Mouse (Mus musculus) liver, embryonic 11.5 days (tissue): ENCODE measurements around the gene Gm3409. TPM values are rescaled to one million over a fixed set of nuclear protein-coding genes. Genes with fewer than 3 reads are reported as not detected.
"Not testable (repeated sequence)": the region's sequence is repeated elsewhere in the genome, so short reads cannot be mapped to it uniquely, and the experiment has no call there.

Source experiments
- ATAC-seq: fragments of 200-750 bp; cut with Nextera tagmentation; replicated peaks from 2 replicates; pipeline ENCODE4 v1.8.0; 2017; ENCODE audit warnings: moderate number of reproducible peaks, mild to moderate bottlenecking, moderate TSS enrichment, moderate library complexity; ENCODE audit not compliant: low FRiP score
- DNase-seq: peaks from one replicate; pipeline ENCODE4 v3.0.0-alpha.2; 2017; ENCODE audit warnings: low spot score
- H3K27ac ChIP-seq: fragments of 300-500 bp; sonication (generic); 2 replicates; pipeline ENCODE4 v1.5.1; 2014; ENCODE audit warnings: mild to moderate bottlenecking, low read depth, low read length, control low read depth
- H3K27me3 ChIP-seq: fragments of 300-500 bp; sonication (generic); replicated peaks from 2 replicates; pipeline ENCODE4 v1.6.1; 2014; ENCODE audit warnings: low read length, mixed read lengths; ENCODE audit not compliant: control insufficient read depth, insufficient read depth
- H3K36me3 ChIP-seq: fragments of 300-500 bp; sonication (generic); 2 replicates; pipeline ENCODE4 v1.6.1; 2014; ENCODE audit warnings: mild to moderate bottlenecking, low read length, moderate library complexity, mixed read lengths; ENCODE audit not compliant: control insufficient read depth, insufficient read depth
- H3K4me1 ChIP-seq: fragments of 300-500 bp; sonication (generic); replicated peaks from 2 replicates; pipeline ENCODE4 v1.6.1; 2014; ENCODE audit warnings: low read length, mixed read lengths; ENCODE audit not compliant: control insufficient read depth, insufficient read depth
- H3K4me2 ChIP-seq: fragments of 300-500 bp; sonication (generic); 2 replicates; pipeline ENCODE4 v1.6.1; 2014; ENCODE audit warnings: mild to moderate bottlenecking, control low read depth, moderate library complexity
- H3K4me3 ChIP-seq: fragments of 300-500 bp; sonication (generic); 2 replicates; pipeline ENCODE4 v1.5.1; 2014; ENCODE audit warnings: low read depth, low read length, control low read depth
- H3K9ac ChIP-seq: fragments of 300-500 bp; sonication (generic); 2 replicates; pipeline ENCODE4 v1.6.1; 2014; ENCODE audit warnings: low read depth, low read length, control low read depth
- H3K9me3 ChIP-seq: fragments of 300-500 bp; sonication (generic); 2 replicates; pipeline ENCODE4 v1.6.1; 2016; ENCODE audit warnings: low read length, inconsistent platforms, mixed read lengths; ENCODE audit not compliant: control insufficient read depth
- WGBS: fragments of 180-500 bp; shearing (Covaris S2); extraction: QIAGEN DNeasy Blood & Tissue Kit; methylation state at CpG from one replicate; pipeline ENCODE4 v1.1.7; 2014; 5-methylcytosine and 5-hydroxymethylcytosine counted together
- polyA plus RNA-seq: library from polyadenylated mRNA; unstranded; fragments of >200 nt; fragmentation: Nextera tagmentation; extraction: Ambion mirVana; gene quantifications from 2 replicates; pipeline ENCODE4 v1.2.1, GENCODE M21; 2014

Gm3409 gene
- not detected in 2 replicates for polyA plus RNA-seq

GRCm38 (mm10) chr5:146537347-146537746 is at the start of gene Gm3409:
Gene Gm3409 (plus strand): TSS chr5:146537647.
- H3K36me3 ChIP-seq, H3K4me1 ChIP-seq, DNase-seq, H3K4me3 ChIP-seq, H3K27me3 ChIP-seq, H3K27ac ChIP-seq, ATAC-seq, H3K9me3 ChIP-seq, H3K9ac ChIP-seq, H3K4me2 ChIP-seq: not testable (repeated sequence)
- WGBS, result no CpG with 5 or more reads among the region's 3 CpGs

- not testable (repeated sequence) for H3K9me3 ChIP-seq, ATAC-seq, H3K4me2 ChIP-seq, H3K27me3 ChIP-seq, H3K4me1 ChIP-seq, H3K36me3 ChIP-seq, H3K4me3 ChIP-seq, H3K9ac ChIP-seq, H3K27ac ChIP-seq, DNase-seq
- 6% methylated on average over 3 of the region's 4 CpGs for WGBS
These were observed 48.5 kb upstream of the Gm3409 start for GRCm38 (mm10) chr5:146488959-146489358.

GRCm38 (mm10) chr5:146491063-146491462 is 46.4 kb upstream of the Gm3409 start, which contains the start of gene Gm6370:
Gene Gm6370 (plus strand): TSS chr5:146491363.
- H3K36me3 ChIP-seq, H3K9me3 ChIP-seq, H3K4me3 ChIP-seq, H3K27me3 ChIP-seq, DNase-seq, H3K27ac ChIP-seq, H3K9ac ChIP-seq, ATAC-seq, H3K4me1 ChIP-seq, H3K4me2 ChIP-seq: not testable (repeated sequence)
- WGBS, result no CpG with 5 or more reads among the region's 5 CpGs

GRCm38 (mm10) chr5:146502099-146502498 is 35.3 kb upstream of the Gm3409 start, which contains the start of gene 4930449I24Rik:
Gene 4930449I24Rik (plus strand): TSS chr5:146502399.
- not testable (repeated sequence) for H3K9me3 ChIP-seq, H3K4me2 ChIP-seq, H3K4me1 ChIP-seq, DNase-seq, H3K36me3 ChIP-seq, H3K9ac ChIP-seq, H3K27me3 ChIP-seq, ATAC-seq, H3K4me3 ChIP-seq, H3K27ac ChIP-seq
- WGBS, result no CpG with 5 or more reads among the region's 5 CpGs

GRCm38 (mm10) chr5:146513823-146514222 is 23.6 kb upstream of the Gm3409 start, which contains the start of gene Gm3402:
Gene Gm3402 (plus strand): TSS chr5:146514123.
- no CpG with 5 or more reads among the region's 5 CpGs for WGBS
- H3K27ac ChIP-seq, H3K4me2 ChIP-seq, H3K4me3 ChIP-seq, H3K9ac ChIP-seq, H3K27me3 ChIP-seq, DNase-seq, H3K4me1 ChIP-seq, H3K36me3 ChIP-seq, ATAC-seq, H3K9me3 ChIP-seq: not testable (repeated sequence)

GRCm38 (mm10) chr5:146525501-146525900 is 11.9 kb upstream of the Gm3409 start, which contains the start of gene Gm3404:
Gene Gm3404 (plus strand): TSS chr5:146525801.
- not testable (repeated sequence) for H3K4me1 ChIP-seq, H3K9me3 ChIP-seq, ATAC-seq, H3K36me3 ChIP-seq, H3K27ac ChIP-seq, DNase-seq, H3K4me2 ChIP-seq, H3K4me3 ChIP-seq, H3K27me3 ChIP-seq, H3K9ac ChIP-seq
- WGBS, result no CpG with 5 or more reads among the region's 3 CpGs

- H3K27me3 ChIP-seq, DNase-seq, H3K36me3 ChIP-seq, H3K4me3 ChIP-seq, H3K4me2 ChIP-seq, H3K9me3 ChIP-seq, H3K4me1 ChIP-seq, H3K9ac ChIP-seq, H3K27ac ChIP-seq, ATAC-seq: not testable (repeated sequence)
- WGBS, result no CpG with 5 or more reads among the region's 3 CpGs
These were observed 18.4 kb downstream of the Gm3409 start, which contains the start of gene Gm3415 for GRCm38 (mm10) chr5:146555836-146556235. Gene Gm3415 (plus strand): TSS chr5:146556136.

GRCm38 (mm10) chr5:146564259-146564658 is 26.8 kb downstream of the Gm3409 start:
- no peaks in the 10 kb centered on the region for H3K36me3 ChIP-seq
- no peak overlapping the region for H3K4me3 ChIP-seq
- ATAC-seq (no peak), DNase-seq (no peak)
- no peaks in the 10 kb centered on the region for H3K27me3 ChIP-seq
- no peaks in the 10 kb centered on the region for H3K9me3 ChIP-seq
- H3K27ac ChIP-seq, result no peak overlapping the region
- no peak overlapping the region for H3K4me2 ChIP-seq
- WGBS, result 69% methylated on average over 1 of the region's 1 CpGs
- no peaks in the 10 kb centered on the region for H3K4me1 ChIP-seq
- H3K9ac ChIP-seq, result no peak overlapping the region

- ATAC-seq (no peak), DNase-seq (no peak)
- Histone ChIP-seq H3K9me3 (no peaks in the 10 kb centered on the region), H3K4me3 (no peak overlapping the region), H3K4me1 (no peaks in the 10 kb centered on the region), H3K27me3 (no peaks in the 10 kb centered on the region), H3K9ac (no peak overlapping the region), H3K4me2 (no peak overlapping the region), H3K36me3 (no peaks in the 10 kb centered on the region), H3K27ac (no peak overlapping the region)
- WGBS, result 57% methylated on average over 4 of the region's 4 CpGs
These were observed 29.6 kb downstream of the Gm3409 start for GRCm38 (mm10) chr5:146567054-146567453.
